Mouse (Mus musculus): ENCODE results near the gene Kcne2. TPM values are rescaled to one million over a fixed set of nuclear protein-coding genes. Genes with fewer than 3 reads are reported as not detected.

The Kcne2 gene
- not detected for polyA plus RNA-seq (2014; fragmentation: Illumina TruSeq; extraction: RNeasy Lipid Tissue Mini Kit (QIAGEN cat#74804); ENCODE audit: low read depth, low replicate concordance)

GRCm38 (mm10) chr16:92292101-92292500 is at the start of gene Kcne2:
Gene Kcne2 (plus strand): TSS chr16:92292389.

GRCm38 (mm10) chr16:92300649-92301411 is 8.6 kb downstream of the Kcne2 start, which contains the start of gene Smim11:
Gene Smim11 (plus strand): TSS chr16:92301286.

GRCm38 (mm10) chr16:92321341-92321740 is 29.2 kb downstream of the Kcne2 start, which contains the start of gene Fam243:
Gene Fam243 (minus strand): TSS chr16:92321441.

Other genes with a start within 250 kb of the Kcne2 start
- 295 TPM for gene Mrps6, start 234.1 kb upstream of the Kcne2 start, polyA plus RNA-seq (2014; fragmentation: Illumina TruSeq; extraction: RNeasy Lipid Tissue Mini Kit (QIAGEN cat#74804); ENCODE audit: low read depth, low replicate concordance)
- not detected for gene Gm49711, start 234.1 kb upstream of the Kcne2 start, polyA plus RNA-seq (2014; fragmentation: Illumina TruSeq; extraction: RNeasy Lipid Tissue Mini Kit (QIAGEN cat#74804); ENCODE audit: low read depth, low replicate concordance)
- gene Slc5a3, start 234.1 kb upstream of the Kcne2 start, polyA plus RNA-seq (2014; fragmentation: Illumina TruSeq; extraction: RNeasy Lipid Tissue Mini Kit (QIAGEN cat#74804); ENCODE audit: low read depth, low replicate concordance) = 139 TPM
- gene Smim11, start 8.9 kb downstream of the Kcne2 start, polyA plus RNA-seq (2014; fragmentation: Illumina TruSeq; extraction: RNeasy Lipid Tissue Mini Kit (QIAGEN cat#74804); ENCODE audit: low read depth, low replicate concordance) = 74.8 TPM
- 0.89 TPM for gene Fam243, start 29.1 kb downstream of the Kcne2 start, polyA plus RNA-seq (2014; fragmentation: Illumina TruSeq; extraction: RNeasy Lipid Tissue Mini Kit (QIAGEN cat#74804); ENCODE audit: low read depth, low replicate concordance)
- 5.6 TPM for gene Kcne1, start 67.1 kb downstream of the Kcne2 start, polyA plus RNA-seq (2014; fragmentation: Illumina TruSeq; extraction: RNeasy Lipid Tissue Mini Kit (QIAGEN cat#74804); ENCODE audit: low read depth, low replicate concordance)
- 38.7 TPM for gene Rcan1, start 178.5 kb downstream of the Kcne2 start, polyA plus RNA-seq (2014; fragmentation: Illumina TruSeq; extraction: RNeasy Lipid Tissue Mini Kit (QIAGEN cat#74804); ENCODE audit: low read depth, low replicate concordance)
- gene Clic6, start 193.3 kb downstream of the Kcne2 start, polyA plus RNA-seq (2014; fragmentation: Illumina TruSeq; extraction: RNeasy Lipid Tissue Mini Kit (QIAGEN cat#74804); ENCODE audit: low read depth, low replicate concordance) = 3.7 TPM

All from kidney, adult 10 weeks (tissue).